Mouse (Mus musculus) lung, postnatal 0 days (tissue): Measurements from ENCODE around the gene Lrrk1. TPM values are rescaled to one million over a fixed set of nuclear protein-coding genes. Genes with fewer than 3 reads are reported as not detected.

Experiments used
- ATAC-seq: fragments of 200-750 bp; cut with Nextera tagmentation; 2 replicates; pipeline ENCODE4 v1.8.0; 2017; ENCODE audit warnings: moderate library complexity
- DNase-seq: peaks from one replicate; pipeline ENCODE4 v3.0.0-alpha.2; 2016; ENCODE audit warnings: low spot score
- H3K27ac ChIP-seq: fragments of 300-500 bp; sonication (generic); 2 replicates; pipeline ENCODE4 v1.5.1; 2014; ENCODE audit warnings: antibody characterized with exemption, mild to moderate bottlenecking, low read length, mixed read lengths
- H3K27me3 ChIP-seq: fragments of 300-500 bp; sonication (generic); replicated peaks from 2 replicates; pipeline ENCODE4 v1.6.1; 2014; ENCODE audit warnings: low read length, mixed read lengths; ENCODE audit not compliant: insufficient read depth
- H3K36me3 ChIP-seq: fragments of 300-500 bp; sonication (generic); 2 replicates; pipeline ENCODE4 v1.6.1; 2014; ENCODE audit warnings: low read length, mixed read lengths; ENCODE audit not compliant: insufficient read depth
- H3K4me1 ChIP-seq: fragments of 300-500 bp; sonication (generic); 2 replicates; pipeline ENCODE4 v1.6.1; 2014; ENCODE audit warnings: antibody characterized with exemption, low read depth, low read length, mixed read lengths; ENCODE audit not compliant: insufficient read depth
- H3K4me2 ChIP-seq: fragments of 300-500 bp; sonication (generic); replicated peaks from 2 replicates; pipeline ENCODE4 v1.6.1; 2014; ENCODE audit warnings: low read depth, mild to moderate bottlenecking, low read length, moderate library complexity, mixed read lengths
- H3K4me3 ChIP-seq: fragments of 300-500 bp; sonication (generic); 2 replicates; pipeline ENCODE4 v1.5.1; 2014; ENCODE audit warnings: low read depth, low read length
- H3K9ac ChIP-seq: fragments of 300-500 bp; sonication (generic); replicated peaks from 2 replicates; pipeline ENCODE4 v1.6.1; 2014; ENCODE audit warnings: low read depth, mild to moderate bottlenecking
- H3K9me3 ChIP-seq: fragments of 300-500 bp; sonication (generic); 2 replicates; pipeline ENCODE4 v1.6.1; 2016; ENCODE audit warnings: low read length, mixed read lengths
- CTCF ChIP-seq: IDR thresholded peaks from 2 replicates; pipeline ENCODE4 v1.5.1; 2016; ENCODE audit warnings: antibody characterized with exemption, mild to moderate bottlenecking
- EP300 ChIP-seq: IDR thresholded peaks from 2 replicates; pipeline ENCODE4 v1.6.1; 2016; ENCODE audit warnings: antibody characterized with exemption, mild to moderate bottlenecking, control low read depth
- WGBS: fragments of 180-500 bp; shearing (Covaris S2); extraction: QIAGEN DNeasy Blood & Tissue Kit; methylation state at CpG from one replicate; pipeline ENCODE4 v1.1.7; 2014; 5-methylcytosine and 5-hydroxymethylcytosine counted together
- polyA plus RNA-seq: library from polyadenylated mRNA; unstranded; fragments of >200 nt; fragmentation: Nextera tagmentation; extraction: Ambion mirVana; gene quantifications from 2 replicates; pipeline ENCODE4 v1.2.1, GENCODE M21; 2015

Lrrk1 gene
- polyA plus RNA-seq, 1 experiment from 2014 or later: 20.5 TPM

- no peak for TF ChIP-seq EP300
- no peak for TF ChIP-seq CTCF
- Histone ChIP-seq H3K36me3 (no peaks in the 10 kb centered on the region), H3K4me3 (no peak overlapping the region), H3K9ac (no peak overlapping the region), H3K27me3 (no peaks in the 10 kb centered on the region), H3K4me1 (no peaks in the 10 kb centered on the region), H3K4me2 (no peak overlapping the region), H3K27ac (no peak overlapping the region), H3K9me3 (no peaks in the 10 kb centered on the region)
- ATAC-seq (no peak), DNase-seq (no peak)
- 60% methylated on average over 4 of the region's 4 CpGs for WGBS
These were observed 28.7 kb upstream of the Lrrk1 start for GRCm38 (mm10) chr7:66416829-66417228.

- H3K4me1 ChIP-seq: no peaks in the 10 kb centered on the region
- no peak overlapping the region for H3K27ac ChIP-seq
- no peak for TF ChIP-seq CTCF
- no peak for TF ChIP-seq EP300
- no peak overlapping the region for H3K4me3 ChIP-seq
- H3K9me3 ChIP-seq: no peaks in the 10 kb centered on the region
- no peaks in the 10 kb centered on the region for H3K36me3 ChIP-seq
- ATAC-seq (no peak), DNase-seq (no peak)
- H3K9ac ChIP-seq: no peak overlapping the region
- no peaks in the 10 kb centered on the region for H3K27me3 ChIP-seq
- 75% methylated on average over 7 of the region's 7 CpGs for WGBS
- H3K4me2 ChIP-seq: no peak overlapping the region
These were observed 24.9 kb upstream of the Lrrk1 start for GRCm38 (mm10) chr7:66413093-66413492.

GRCm38 (mm10) chr7:66409433-66409832 lies 21.3 kb upstream of the Lrrk1 start:
- no peaks in the 10 kb centered on the region for H3K36me3 ChIP-seq
- H3K4me3 ChIP-seq: no peak overlapping the region
- no peak overlapping the region for H3K4me2 ChIP-seq
- H3K27me3 ChIP-seq: no peaks in the 10 kb centered on the region
- no peaks in the 10 kb centered on the region for H3K9me3 ChIP-seq
- TF ChIP-seq EP300 (no peak), CTCF (peak; percentile 93)
- no peak overlapping the region for H3K9ac ChIP-seq
- no peak overlapping the region for H3K27ac ChIP-seq
- DNase-seq (peak; percentile 71), ATAC-seq (peak; percentile 36; the same call in 1 of the 2 replicates)
- WGBS: 63% methylated on average over 6 of the region's 6 CpGs
- H3K4me1 ChIP-seq: no peaks in the 10 kb centered on the region

GRCm38 (mm10) chr7:66406971-66407370 lies 18.8 kb upstream of the Lrrk1 start:
- Histone ChIP-seq H3K36me3 (no peaks in the 10 kb centered on the region), H3K4me3 (no peak overlapping the region), H3K4me2 (no peak overlapping the region), H3K9ac (no peak overlapping the region), H3K27me3 (no peaks in the 10 kb centered on the region), H3K9me3 (no peaks in the 10 kb centered on the region), H3K27ac (no peak overlapping the region), H3K4me1 (no peaks in the 10 kb centered on the region)
- 47% methylated on average over 8 of the region's 8 CpGs for WGBS
- TF ChIP-seq EP300 (no peak), CTCF (no peak)
- ATAC-seq: no peak
- no peak for DNase-seq

DNA sequence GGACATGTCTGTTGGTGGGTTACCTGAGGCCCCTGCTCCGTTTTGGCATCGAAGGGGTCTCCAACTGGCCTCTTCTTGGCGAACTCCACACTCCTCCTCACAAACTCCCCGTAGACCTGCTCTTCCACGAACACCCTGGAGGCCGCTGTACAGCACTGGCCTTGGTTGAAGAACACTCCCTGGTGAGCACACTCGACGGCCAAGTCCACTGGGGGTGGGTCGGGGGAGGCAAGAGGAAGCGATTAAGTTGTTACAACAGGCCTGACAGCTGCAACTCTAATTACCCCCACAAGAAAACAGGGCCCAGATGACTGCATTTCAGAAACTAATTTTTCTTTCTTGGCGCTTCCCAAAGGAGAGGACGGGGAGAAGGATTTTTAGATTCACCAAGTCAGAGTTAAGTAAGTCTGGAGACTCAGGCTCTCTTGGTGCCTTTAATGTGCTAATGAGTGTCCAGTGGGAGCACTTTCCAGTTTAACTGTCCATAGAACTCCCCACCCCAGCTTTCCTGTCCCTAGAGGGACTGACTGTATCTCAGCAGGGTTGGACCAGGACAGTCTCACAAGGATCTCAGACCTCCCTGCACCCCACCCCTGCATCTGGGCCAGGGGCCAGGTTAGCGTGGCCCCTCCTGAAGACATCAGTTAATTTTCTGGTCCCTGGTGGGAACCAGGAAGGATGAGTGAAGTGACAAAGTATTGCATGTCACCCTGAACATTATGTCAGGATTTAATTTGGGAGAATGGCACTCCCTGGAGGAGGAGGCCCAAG lies 18.0 kb upstream of the Lrrk1 start:
- Histone ChIP-seq H3K36me3 (no peaks in the 10 kb centered on the region), H3K27me3 (no peaks in the 10 kb centered on the region), H3K4me3 (no peak overlapping the region), H3K27ac (no peak overlapping the region), H3K9me3 (no peaks in the 10 kb centered on the region), H3K9ac (no peak overlapping the region), H3K4me2 (no peak overlapping the region), H3K4me1 (no peaks in the 10 kb centered on the region)
- DNase-seq: peak; percentile 60
- peak; percentile 54 for ATAC-seq
- 47% methylated on average over 13 of the region's 13 CpGs for WGBS
- TF ChIP-seq CTCF (no peak), EP300 (no peak)

GRCm38 (mm10) chr7:66405541-66405940 lies 17.4 kb upstream of the Lrrk1 start:
- no peak for TF ChIP-seq EP300
- no peak for TF ChIP-seq CTCF
- 42% methylated on average over 11 of the region's 11 CpGs for WGBS
- Histone ChIP-seq H3K27me3 (no peaks in the 10 kb centered on the region), H3K9me3 (no peaks in the 10 kb centered on the region), H3K9ac (no peak overlapping the region), H3K4me3 (no peak overlapping the region), H3K27ac (no peak overlapping the region), H3K4me2 (no peak overlapping the region), H3K4me1 (no peaks in the 10 kb centered on the region), H3K36me3 (no peaks in the 10 kb centered on the region)
- no peak for ATAC-seq
- DNase-seq: no peak
